Mouse (Mus musculus): Measurements from ENCODE around the gene Arhgap4. TPM values are rescaled to one million over a fixed set of nuclear protein-coding genes. Genes with fewer than 3 reads are reported as not detected.

The Arhgap4 gene
- 6.0 and 8.4 TPM in 2 replicates for polyA plus RNA-seq (2012; rRNA removed)

- DNase-seq (ENCODE audit: low spot score): peak; percentile 64
Measured at GRCm38 (mm10) chrX:73921823-73922549, at the start of gene Arhgap4, which contains the start of gene Naa10. Gene Arhgap4 (minus strand): TSS chrX:73921870. Gene Naa10 (minus strand): TSS chrX:73921944.

DNA sequence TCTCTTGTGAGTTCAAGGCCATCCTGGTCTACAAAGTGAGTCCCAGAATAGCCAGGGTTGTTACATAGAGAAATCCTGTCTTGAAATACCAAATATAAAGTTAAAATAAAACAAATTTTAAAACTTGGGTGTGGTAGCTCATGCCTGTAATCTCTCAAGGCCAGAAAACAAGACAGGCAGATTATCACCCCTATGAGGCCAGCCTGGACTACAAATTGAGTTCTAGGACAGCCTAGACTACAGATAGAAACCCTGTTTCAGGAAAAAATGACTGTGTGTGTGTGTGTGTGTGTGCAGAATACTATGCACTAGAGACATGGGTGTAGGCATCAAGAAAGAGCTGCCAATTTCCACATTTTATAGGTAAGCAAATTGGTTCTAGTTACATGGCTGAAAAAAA, 49.1 kb upstream of the Arhgap4 start:
- DNase-seq (ENCODE audit: low spot score): no peak

DNA sequence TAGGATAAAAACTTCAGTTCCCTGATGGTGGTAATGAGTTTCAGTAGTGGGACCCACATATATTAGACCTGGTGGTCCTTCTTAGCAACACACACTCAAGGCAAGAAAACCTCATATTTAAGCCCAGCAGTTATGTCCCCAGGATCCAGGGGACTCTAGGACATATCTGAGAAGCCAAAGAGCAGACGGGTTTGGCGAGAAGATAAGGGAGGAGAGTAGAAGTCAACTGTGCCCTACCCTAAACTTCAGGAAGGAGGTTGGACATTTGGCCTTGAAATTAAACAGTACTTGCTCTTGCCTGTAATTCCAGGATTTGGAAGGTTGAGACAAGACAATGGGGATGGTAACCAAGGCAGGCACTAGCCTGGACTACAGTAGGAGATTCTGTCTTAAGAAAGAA, 48.1 kb upstream of the Arhgap4 start:
- no peak for DNase-seq (ENCODE audit: low spot score)

DNA sequence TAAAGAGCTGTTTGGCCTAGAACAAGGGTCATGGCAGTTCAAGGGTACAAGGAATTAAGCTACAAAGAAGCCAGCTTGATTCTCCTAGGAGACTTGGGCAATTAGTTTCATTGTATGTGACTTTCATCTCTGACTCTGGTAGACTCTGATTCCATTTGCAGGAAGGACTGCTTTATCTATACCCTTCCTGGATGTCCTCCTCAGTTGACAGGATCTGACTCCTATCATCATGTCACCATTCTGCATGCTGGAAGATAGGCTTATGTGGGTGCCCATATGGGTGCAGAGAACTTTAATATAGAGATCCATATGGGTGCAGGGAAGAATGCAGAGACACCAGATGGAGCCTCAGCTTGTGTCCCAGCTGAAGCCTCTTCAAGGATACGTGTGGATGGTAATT, 47.5 kb upstream of the Arhgap4 start:
- DNase-seq (ENCODE audit: low spot score): no peak

DNA sequence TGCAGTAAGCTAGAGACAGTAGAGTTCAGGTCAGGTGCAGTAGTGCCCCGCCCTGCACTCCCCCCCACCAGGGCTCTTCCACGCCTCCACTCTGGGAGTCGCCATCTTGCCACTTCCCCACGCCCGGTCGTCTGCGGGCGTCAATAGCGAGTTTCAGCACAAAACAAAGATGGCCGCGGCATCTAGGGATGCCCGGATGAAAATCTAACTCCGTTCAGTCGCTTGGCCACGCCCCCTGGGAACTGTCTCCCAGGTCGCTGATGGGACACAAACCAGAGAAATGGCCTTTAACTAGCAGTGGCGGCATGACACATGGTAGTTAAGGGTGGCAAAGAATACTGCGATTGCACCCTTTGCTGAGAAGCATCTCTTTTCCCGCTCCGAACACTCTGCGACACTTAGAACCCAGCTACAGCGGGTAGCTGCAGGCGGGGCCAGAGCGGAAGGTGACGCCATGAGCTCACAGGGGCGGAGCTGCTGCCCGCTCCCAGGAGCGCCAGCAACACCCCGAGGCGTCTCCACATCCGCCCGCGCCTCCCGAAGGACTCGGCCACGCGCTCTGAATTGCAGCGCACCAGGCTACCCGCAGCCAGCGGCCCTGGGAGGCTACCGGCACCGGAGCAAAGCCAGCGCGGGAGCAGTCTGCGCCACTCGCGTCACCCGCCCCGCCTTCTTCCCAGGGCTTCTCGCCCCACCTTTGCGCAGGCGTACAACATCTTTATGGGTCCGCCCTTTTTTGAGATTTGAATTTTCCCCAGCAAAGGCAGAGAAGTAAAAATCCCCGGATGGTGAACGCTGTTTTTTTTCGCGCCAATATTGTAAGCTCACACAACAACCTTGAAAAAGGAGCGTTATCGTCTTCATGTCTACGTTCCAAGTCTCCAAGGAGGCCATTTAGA, 45.8 kb upstream of the Arhgap4 start:
- DNase-seq (ENCODE audit: low spot score): peak; percentile 69

- DNase-seq (ENCODE audit: low spot score): peak; percentile 77
Measured at GRCm38 (mm10) chrX:73966248-73967176, 44.8 kb upstream of the Arhgap4 start, which contains the start of gene Hcfc1. Gene Hcfc1 (minus strand): TSS chrX:73966357.

DNA sequence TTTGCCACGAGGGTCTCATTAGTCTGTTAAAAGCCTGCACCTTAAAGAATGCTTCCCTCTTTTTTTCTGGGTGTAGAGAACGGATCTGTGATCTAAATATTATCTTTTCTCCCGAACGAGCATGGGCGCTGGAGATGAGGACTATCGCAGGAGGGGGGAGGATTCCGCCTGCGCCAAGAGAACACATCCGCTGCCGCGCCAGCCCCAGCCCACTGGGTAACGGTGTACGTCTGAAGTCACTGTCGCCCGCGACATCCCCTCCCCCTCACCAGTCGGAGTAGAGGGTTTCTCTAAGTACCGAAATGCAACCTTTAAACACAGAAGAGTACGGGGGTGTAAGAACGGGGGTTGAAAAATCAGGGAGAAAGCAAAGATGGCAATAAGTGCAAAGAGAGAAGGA, 43.6 kb upstream of the Arhgap4 start:
- no peak for DNase-seq (ENCODE audit: low spot score)

DNA sequence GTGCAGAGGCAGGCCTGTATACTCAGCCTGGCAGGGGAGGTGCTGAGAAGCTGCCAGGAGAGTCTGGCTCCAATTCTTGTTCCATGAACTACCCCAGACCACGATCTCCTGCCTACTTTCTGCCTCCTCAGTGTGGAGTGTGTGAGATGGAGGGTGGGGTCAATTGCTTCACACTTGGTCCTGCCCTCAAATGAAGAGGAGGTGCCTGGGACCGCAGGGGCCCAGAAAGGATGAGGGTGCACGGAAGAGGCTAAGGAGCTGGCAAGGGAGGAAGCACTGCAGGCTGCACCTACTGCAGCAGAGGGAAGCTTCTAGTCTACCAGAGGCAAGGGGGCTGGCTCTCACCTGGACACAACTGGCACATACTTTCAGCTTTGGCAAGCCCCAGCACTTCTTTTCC, 42.7 kb upstream of the Arhgap4 start:
- DNase-seq (ENCODE audit: low spot score): no peak

GRCm38 (mm10) chrX:73954988-73955387, 33.3 kb upstream of the Arhgap4 start:
- no peak for DNase-seq (ENCODE audit: low spot score)

DNA sequence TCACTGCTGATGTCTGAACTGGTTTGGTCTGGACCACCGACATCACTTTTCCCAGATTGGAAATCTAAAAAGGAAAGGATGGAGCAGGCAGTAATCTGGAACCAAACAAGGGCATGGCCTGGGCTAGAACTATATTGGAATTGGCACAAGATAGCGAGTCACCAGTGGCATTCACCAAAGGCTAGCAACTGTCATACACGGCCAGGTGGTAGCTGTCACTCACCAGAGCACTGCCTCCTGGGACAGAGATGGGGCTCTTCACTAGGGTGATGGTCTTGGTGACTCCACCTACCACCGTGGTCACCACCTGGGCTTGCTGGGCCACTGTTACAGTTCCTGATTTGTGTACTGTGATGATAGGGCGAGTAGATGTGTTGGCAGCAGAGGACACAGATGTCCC, 30.9 kb upstream of the Arhgap4 start:
- DNase-seq (ENCODE audit: low spot score): no peak

- no peak for DNase-seq (ENCODE audit: low spot score)
Measured at GRCm38 (mm10) chrX:73949341-73949740, 27.7 kb upstream of the Arhgap4 start.

DNA sequence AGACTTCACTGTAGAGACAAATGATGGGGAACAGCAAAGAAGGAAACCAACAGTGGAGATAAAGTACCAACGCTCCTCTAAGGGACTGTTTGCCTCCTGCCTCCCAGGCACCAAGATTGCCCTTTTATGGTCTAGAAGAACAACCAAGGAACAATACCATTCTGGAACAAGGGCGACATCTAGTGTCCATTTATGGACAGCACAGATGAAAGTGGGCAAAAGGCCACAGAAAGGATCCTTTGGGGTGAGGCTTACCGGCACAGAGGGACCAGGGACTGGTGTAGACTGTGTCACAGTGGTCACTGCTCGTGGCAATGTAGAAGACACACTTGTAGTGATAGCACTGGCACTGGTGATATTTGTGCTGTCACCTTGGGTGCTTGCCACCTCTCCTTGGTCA, 27.0 kb upstream of the Arhgap4 start:
- no peak for DNase-seq (ENCODE audit: low spot score)

GRCm38 (mm10) chrX:73946896-73947295, 25.2 kb upstream of the Arhgap4 start:
- no peak for DNase-seq (ENCODE audit: low spot score)

DNA sequence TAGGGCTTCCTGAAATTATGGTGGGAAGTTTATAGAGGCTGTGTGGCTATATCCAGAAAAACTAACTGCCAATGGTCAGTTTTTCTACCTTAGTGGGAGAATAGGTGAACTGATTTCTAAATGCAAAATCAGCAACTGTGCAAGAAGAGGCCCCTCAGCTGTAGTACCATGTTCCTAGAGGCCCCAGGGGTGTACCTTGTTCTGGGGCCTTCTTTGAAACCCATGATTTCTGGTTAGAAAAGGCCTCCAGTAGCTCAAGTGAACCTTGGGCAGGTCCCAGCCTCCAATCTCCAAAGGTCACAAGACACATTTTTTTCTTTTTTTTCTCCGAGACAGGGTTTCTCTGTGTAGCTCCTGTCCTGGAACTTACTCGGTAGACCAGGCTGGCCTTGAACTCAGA, 20.6 kb upstream of the Arhgap4 start:
- DNase-seq (ENCODE audit: low spot score): no peak

- no peak for DNase-seq (ENCODE audit: low spot score)
Measured at GRCm38 (mm10) chrX:73941860-73942259, 20.2 kb upstream of the Arhgap4 start.

DNA sequence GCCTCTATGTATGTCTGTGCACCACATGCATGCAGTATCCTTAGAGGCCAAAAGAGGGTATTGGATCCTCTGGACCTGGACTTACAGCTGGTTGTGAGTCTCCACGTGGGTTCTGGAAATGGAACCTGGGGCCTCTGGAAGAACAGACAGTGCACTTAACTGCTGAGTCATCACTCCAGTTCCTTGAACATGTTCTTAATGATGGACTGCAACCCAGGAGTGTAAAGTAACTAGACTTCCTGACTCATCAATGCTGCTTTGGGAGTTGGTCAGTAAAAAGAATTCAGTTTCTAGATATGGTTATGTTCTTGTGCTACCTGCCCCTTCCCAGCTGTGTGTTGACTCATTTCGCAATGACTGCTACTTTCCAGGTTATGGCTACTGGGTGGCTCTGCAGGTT, 10.2 kb upstream of the Arhgap4 start:
- no peak for DNase-seq (ENCODE audit: low spot score)

DNA sequence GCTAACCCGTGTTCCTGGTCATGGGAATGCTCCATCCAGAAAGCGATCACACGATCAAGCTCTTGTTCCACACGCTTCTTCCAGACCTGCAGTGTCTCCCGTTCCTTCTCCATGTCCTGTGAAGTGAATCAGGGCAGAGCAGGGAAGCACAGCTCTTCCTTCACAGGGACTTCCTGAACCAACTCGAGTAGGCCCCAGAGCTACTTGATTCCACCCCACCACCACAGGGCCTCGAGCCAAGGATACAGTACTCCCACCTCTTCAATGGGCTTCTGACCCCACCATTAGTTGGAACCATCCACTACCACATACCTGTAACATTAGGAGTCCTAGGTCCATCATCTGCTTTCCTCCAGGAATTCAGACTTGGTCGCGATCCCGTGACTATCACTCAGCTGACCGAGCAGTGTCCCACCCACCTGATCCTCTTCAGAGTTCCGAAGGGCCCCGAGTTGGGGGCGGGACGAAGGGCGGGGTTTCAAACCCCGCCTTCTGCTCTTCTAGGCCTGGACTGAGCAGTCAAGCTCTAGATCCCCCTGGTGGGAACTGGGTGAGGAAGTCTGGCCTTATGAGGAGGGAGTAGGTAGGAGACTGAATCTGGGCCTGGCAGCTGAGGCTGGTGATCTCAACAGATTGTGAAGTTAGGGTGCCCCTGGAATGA, 8.9 kb upstream of the Arhgap4 start, which contains the start of gene Renbp:
Gene Renbp (minus strand): TSS at position 449 of the 661 bp plus-strand sequence.
- DNase-seq (ENCODE audit: low spot score): no peak

DNA sequence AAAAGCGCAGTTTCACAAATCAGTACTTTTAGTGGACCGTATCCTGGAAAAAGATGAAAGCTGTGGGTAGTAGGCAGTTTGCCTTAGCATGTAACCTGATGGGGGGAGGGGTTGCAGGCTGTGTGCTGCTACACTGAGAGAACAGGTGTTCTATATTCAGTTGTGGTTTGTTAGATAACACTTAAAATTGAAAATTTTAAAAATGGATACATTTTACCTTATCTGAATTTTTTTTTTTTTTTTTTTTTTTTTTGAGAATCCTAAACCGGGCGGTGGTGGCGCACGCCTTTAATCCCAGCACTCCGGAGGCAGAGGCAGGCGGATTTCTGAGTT, 846 bp upstream of the Arhgap4 start:
- no peak for DNase-seq (ENCODE audit: low spot score)

- DNase-seq (ENCODE audit: low spot score): no peak
Measured at GRCm38 (mm10) chrX:73921285-73921822, 316 bp downstream of the Arhgap4 start.

DNA sequence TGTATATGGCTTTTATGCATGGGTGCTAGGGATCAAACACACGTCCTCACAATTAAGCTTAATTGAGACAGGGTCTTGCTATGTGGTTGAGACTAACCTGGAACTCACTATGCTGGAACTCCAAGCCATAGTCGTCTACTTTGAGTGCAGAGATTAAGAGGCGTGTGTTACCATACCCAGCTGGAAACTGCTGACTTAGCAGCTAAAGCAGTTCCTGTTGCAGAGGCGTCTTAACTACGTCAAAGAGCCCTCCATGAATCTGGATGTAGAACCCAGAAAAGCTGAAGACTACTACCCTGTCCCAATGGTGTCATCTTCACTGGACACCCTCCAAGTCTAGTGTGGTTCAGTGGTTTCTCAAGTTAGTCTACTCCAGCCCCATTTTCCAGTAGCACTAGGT, 3.0 kb downstream of the Arhgap4 start:
- no peak for DNase-seq (ENCODE audit: low spot score)

DNA sequence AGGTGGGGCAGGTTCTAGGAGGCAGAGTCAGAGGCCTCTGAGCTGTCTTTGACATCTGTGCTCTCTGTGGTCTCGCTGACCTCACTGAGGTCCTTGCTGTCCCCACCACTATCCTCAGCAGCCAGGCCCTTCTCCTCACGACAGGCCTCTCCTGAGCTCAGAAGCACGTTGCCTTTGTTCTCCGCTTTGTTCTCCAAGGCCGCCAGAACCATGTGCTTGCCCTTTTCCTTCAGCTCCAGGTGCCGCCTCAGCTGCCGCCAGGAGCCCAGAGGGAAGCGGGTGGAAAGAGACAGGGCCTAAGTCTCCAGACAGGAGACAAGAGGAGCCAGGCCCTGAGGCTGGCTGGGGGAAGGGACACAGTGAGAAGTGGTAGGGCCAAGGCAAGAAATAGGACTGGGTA, 4.7 kb downstream of the Arhgap4 start:
- DNase-seq (ENCODE audit: low spot score): no peak

Data from urinary bladder, adult 2 months (tissue).